Mouse (Mus musculus): ENCODE measurements at regions not wholly inside any gene's neighbourhood (a gene's known extent, or its start where the extent isn't known, plus 50 kb on each side); places are given as distances from the start of the nearest gene placed in this dataset.

DNA sequence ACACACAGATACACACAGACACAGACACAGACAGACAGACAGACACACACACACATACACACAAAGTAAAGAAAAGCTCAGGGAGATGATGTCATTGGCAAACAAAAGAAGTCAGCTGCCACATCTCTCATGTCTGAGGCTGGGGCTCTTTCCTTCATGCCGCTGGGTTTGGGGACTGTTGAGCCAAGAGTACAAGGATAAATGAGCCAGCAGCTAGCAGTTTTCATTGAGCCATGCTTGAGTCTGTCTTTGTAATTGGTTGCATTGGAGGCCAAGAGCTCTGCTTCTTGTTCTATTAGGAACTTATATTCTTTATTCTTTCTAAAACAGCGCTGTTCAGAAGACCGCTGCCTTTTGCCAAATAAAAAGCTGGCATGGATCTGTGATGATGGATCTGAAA, 144.8 kb downstream of the Hhipl2 start:
- DNase-seq (ENCODE audit: extremely low spot score, low spot score): no peak
- Histone ChIP-seq H3K9me3 (peaks cover 5% of the 10 kb centered on the region; the same call in 1 of the 2 replicates), H3K27me3 (ENCODE audit: poor library complexity, severe bottlenecking) (no peaks in the 10 kb centered on the region), H3K36me3 (replicated peaks) (no peaks in the 10 kb centered on the region), H3K27ac (no peak overlapping the region), H3K4me1 (no peaks in the 10 kb centered on the region), H3K4me3 (no peak overlapping the region)
- WGBS: 87% methylated on average over 3 of the region's 3 CpGs

GRCm38 (mm10) chr1:183573621-183574585, 155.9 kb downstream of the Hhipl2 start:
- no peaks in the 10 kb centered on the region for H3K27me3 ChIP-seq (ENCODE audit: poor library complexity, severe bottlenecking)

GRCm38 (mm10) chr1:183584861-183585260, 166.8 kb downstream of the Hhipl2 start:
- no peak overlapping the region for H3K4me3 ChIP-seq
- no peaks in the 10 kb centered on the region for H3K27me3 ChIP-seq (ENCODE audit: poor library complexity, severe bottlenecking)
- 84% methylated on average over 6 of the region's 6 CpGs for WGBS
- H3K36me3 ChIP-seq (replicated peaks): no peaks in the 10 kb centered on the region
- H3K9me3 ChIP-seq: no peaks in the 10 kb centered on the region; the same call in 1 of the 2 replicates
- no peaks in the 10 kb centered on the region for H3K4me1 ChIP-seq
- H3K27ac ChIP-seq: no peak overlapping the region
- DNase-seq (ENCODE audit: extremely low spot score, low spot score): no peak

More at GRCm38 (mm10) chr1:183573621-183574585, 155.9 kb downstream of the Hhipl2 start:
- no peak for DNase-seq (ENCODE audit: extremely low spot score, low spot score)
- H3K27ac ChIP-seq: 0 out of 2 replicates have a peak overlapping the region, but pooled peaks have one; percentile 13
- H3K4me3 ChIP-seq: no peak overlapping the region
- peaks cover 9% of the 10 kb centered on the region for H3K4me1 ChIP-seq
- 52% methylated on average over 10 of the region's 10 CpGs for WGBS
- H3K9me3 ChIP-seq: no peaks in the 10 kb centered on the region; the same call in 1 of the 2 replicates
- H3K36me3 ChIP-seq (replicated peaks): no peaks in the 10 kb centered on the region

- no peak for DNase-seq (ENCODE audit: extremely low spot score, low spot score)
- H3K4me1 ChIP-seq: no peaks in the 10 kb centered on the region
- 88% methylated on average over 4 of the region's 4 CpGs for WGBS
- no peak overlapping the region for H3K4me3 ChIP-seq
- no peaks in the 10 kb centered on the region for H3K27me3 ChIP-seq (ENCODE audit: poor library complexity, severe bottlenecking)
- no peak overlapping the region for H3K27ac ChIP-seq
- no peaks in the 10 kb centered on the region for H3K36me3 ChIP-seq (replicated peaks)
- H3K9me3 ChIP-seq: no peaks in the 10 kb centered on the region; the same call in 1 of the 2 replicates
Measured at GRCm38 (mm10) chr1:183586406-183586805, 168.4 kb downstream of the Hhipl2 start.

DNA sequence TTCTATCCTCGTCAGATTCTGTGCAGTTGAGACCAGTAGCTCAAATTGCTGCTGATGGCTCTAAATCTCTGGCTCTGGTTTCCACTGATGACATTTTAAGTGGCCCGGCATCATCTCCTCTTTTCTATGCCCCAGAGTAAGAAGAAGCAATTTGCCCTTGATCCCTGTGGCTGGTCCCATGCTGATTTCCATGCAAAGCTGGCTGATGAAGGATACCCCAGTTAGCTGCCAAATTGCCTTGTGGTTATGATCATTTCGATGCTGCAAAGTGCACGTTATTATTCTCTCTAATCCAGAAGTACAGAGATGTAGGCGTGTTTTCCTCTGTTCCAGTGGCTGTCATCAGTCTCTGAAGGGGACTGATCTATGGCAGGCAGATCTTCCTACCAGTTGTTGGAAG, 177.3 kb downstream of the Hhipl2 start:
- H3K9me3 ChIP-seq: no peaks in the 10 kb centered on the region
- no peak for DNase-seq (ENCODE audit: extremely low spot score, low spot score)

GRCm38 (mm10) chr1:183600466-183600865, 182.5 kb downstream of the Hhipl2 start:
- DNase-seq (ENCODE audit: extremely low spot score, low spot score): no peak
- Histone ChIP-seq H3K27me3 (ENCODE audit: poor library complexity, severe bottlenecking) (no peaks in the 10 kb centered on the region), H3K4me3 (no peak overlapping the region), H3K27ac (no peak overlapping the region), H3K9me3 (no peaks in the 10 kb centered on the region), H3K4me1 (no peaks in the 10 kb centered on the region), H3K36me3 (replicated peaks) (no peaks in the 10 kb centered on the region)
- WGBS: 83% methylated on average over 8 of the region's 8 CpGs

More for the DNA sequence above, 177.3 kb downstream of the Hhipl2 start:
- Histone ChIP-seq H3K27ac (no peak overlapping the region), H3K4me3 (no peak overlapping the region), H3K27me3 (ENCODE audit: poor library complexity, severe bottlenecking) (no peaks in the 10 kb centered on the region), H3K36me3 (replicated peaks) (no peaks in the 10 kb centered on the region), H3K4me1 (no peaks in the 10 kb centered on the region)
- whole genome bisulfite sequencing: 90% methylated on average over 5 of the region's 5 CpGs

DNA sequence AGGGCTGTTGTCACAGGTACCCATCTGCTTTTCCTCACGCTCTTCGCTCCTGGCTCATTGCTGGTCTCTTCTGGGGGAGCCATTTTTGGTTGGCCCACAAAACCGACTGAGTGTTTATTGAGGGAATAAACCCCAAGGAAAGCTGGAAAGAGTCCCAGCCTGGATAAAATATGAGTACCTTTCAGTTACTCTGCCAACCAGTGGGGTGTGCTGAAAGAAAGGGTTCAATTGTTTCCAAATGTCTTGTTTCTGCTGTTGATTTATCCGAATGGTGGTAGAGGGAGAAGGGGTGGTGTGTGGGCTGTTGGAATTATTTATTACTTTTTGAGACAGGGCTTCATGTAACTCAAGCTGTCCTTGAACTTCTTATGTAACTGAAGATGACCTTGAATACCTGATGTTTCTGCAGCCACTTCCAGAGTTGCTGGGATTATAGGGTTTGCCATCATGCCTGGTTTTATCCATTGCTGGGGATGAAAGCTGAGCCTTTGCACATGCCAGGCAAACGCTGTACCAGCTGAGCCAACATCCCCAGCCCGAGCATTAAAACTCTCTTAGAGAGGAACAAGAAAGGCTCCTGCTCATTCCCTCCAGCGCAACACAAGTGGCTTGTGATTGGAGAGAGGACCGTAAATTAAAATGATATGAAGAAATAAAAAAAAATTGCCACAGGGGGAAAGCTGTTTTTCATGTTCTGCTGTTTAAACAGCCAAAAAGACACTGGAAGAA, 194.1 kb downstream of the Hhipl2 start:
- Histone ChIP-seq H3K4me1 (no peaks in the 10 kb centered on the region), H3K27me3 (ENCODE audit: poor library complexity, severe bottlenecking) (no peaks in the 10 kb centered on the region), H3K4me3 (no peak overlapping the region), H3K27ac (no peak overlapping the region), H3K36me3 (replicated peaks) (no peaks in the 10 kb centered on the region), H3K9me3 (no peaks in the 10 kb centered on the region)
- DNase-seq (ENCODE audit: extremely low spot score, low spot score): no peak
- WGBS: 88% methylated on average over 8 of the region's 8 CpGs

GRCm38 (mm10) chr1:183619451-183620059, 201.5 kb downstream of the Hhipl2 start:
- Histone ChIP-seq H3K36me3 (replicated peaks) (no peaks in the 10 kb centered on the region), H3K27ac (no peak overlapping the region), H3K27me3 (ENCODE audit: poor library complexity, severe bottlenecking) (no peaks in the 10 kb centered on the region), H3K4me3 (no peak overlapping the region), H3K4me1 (no peaks in the 10 kb centered on the region), H3K9me3 (no peaks in the 10 kb centered on the region)
- DNase-seq (ENCODE audit: extremely low spot score, low spot score): no peak
- WGBS: 93% methylated on average over 9 of the region's 9 CpGs

DNA sequence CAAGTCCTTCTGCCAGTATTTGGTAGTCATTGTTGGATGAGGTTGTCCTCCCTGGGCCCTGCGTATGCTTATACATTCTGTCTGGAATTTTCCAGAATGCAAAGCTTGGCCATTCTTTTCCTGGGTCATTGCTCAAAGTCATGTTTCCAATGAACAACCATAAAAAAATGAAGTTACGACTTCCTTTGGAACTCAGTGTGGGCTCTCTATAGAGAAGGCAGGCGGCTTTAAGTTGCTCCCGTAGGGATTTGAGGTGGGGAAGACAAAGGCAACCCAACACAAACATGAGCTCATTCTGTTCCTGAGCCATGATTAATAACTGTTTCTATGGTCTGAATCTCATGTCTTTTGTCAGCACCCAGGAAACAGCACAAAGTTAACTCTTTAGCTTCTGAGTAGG, 204.3 kb downstream of the Hhipl2 start:
- Histone ChIP-seq H3K9me3 (no peaks in the 10 kb centered on the region), H3K36me3 (replicated peaks) (no peaks in the 10 kb centered on the region), H3K4me3 (no peak overlapping the region), H3K27me3 (ENCODE audit: poor library complexity, severe bottlenecking) (no peaks in the 10 kb centered on the region), H3K27ac (no peak overlapping the region), H3K4me1 (no peaks in the 10 kb centered on the region)
- 73% methylated on average over 4 of the region's 4 CpGs for WGBS
- no peak for DNase-seq (ENCODE audit: extremely low spot score, low spot score)

GRCm38 (mm10) chr1:183624266-183624665, 206.3 kb downstream of the Hhipl2 start:
- 61% methylated on average over 1 of the region's 1 CpGs for WGBS
- Histone ChIP-seq H3K27me3 (ENCODE audit: poor library complexity, severe bottlenecking) (no peaks in the 10 kb centered on the region), H3K27ac (no peak overlapping the region), H3K9me3 (no peaks in the 10 kb centered on the region), H3K4me3 (no peak overlapping the region), H3K36me3 (replicated peaks) (no peaks in the 10 kb centered on the region), H3K4me1 (no peaks in the 10 kb centered on the region)
- no peak for DNase-seq (ENCODE audit: extremely low spot score, low spot score)

GRCm38 (mm10) chr1:183633810-183634209, 215.8 kb downstream of the Hhipl2 start:
- WGBS: 82% methylated on average over 6 of the region's 6 CpGs
- H3K4me1 ChIP-seq: no peaks in the 10 kb centered on the region
- no peak for DNase-seq (ENCODE audit: extremely low spot score, low spot score)
- no peak overlapping the region for H3K27ac ChIP-seq
- H3K4me3 ChIP-seq: no peak overlapping the region
- H3K27me3 ChIP-seq (ENCODE audit: poor library complexity, severe bottlenecking): no peaks in the 10 kb centered on the region
- no peaks in the 10 kb centered on the region for H3K36me3 ChIP-seq (replicated peaks)
- H3K9me3 ChIP-seq: no peaks in the 10 kb centered on the region

GRCm38 (mm10) chr1:183634836-183635235, 216.8 kb downstream of the Hhipl2 start:
- no peak overlapping the region for H3K4me3 ChIP-seq
- 91% methylated on average over 1 of the region's 1 CpGs for WGBS
- H3K36me3 ChIP-seq (replicated peaks): no peaks in the 10 kb centered on the region
- no peak for DNase-seq (ENCODE audit: extremely low spot score, low spot score)
- H3K9me3 ChIP-seq: no peaks in the 10 kb centered on the region
- H3K27me3 ChIP-seq (ENCODE audit: poor library complexity, severe bottlenecking): no peaks in the 10 kb centered on the region
- peaks cover 6% of the 10 kb centered on the region; the same call in 1 of the 2 replicates for H3K4me1 ChIP-seq
- no peak overlapping the region for H3K27ac ChIP-seq

Data from forebrain, embryonic 10.5 days (tissue).